Mouse (Mus musculus) spleen, adult 2 months (tissue): ENCODE measurements around the gene Foxn2.

Experiments used
- CTCF ChIP-seq: fragments of 200-500 bp; IDR thresholded peaks from 2 replicates; pipeline ENCODE4 v1.5.1; 2011; ENCODE audit warnings: mild to moderate bottlenecking, inconsistent platforms; ENCODE audit not compliant: insufficient read depth, insufficient read length, insufficient replicate concordance; ENCODE audit errors: extremely low read depth
- POLR2A ChIP-seq: fragments of 200-500 bp; IDR thresholded peaks from 2 replicates; pipeline ENCODE4 v1.6.1; 2011; ENCODE audit warnings: low read depth, low read length, inconsistent platforms

- no peak for TF ChIP-seq POLR2A
- TF ChIP-seq CTCF: no peak
Measured at GRCm38 (mm10) chr17:88527781-88528180, 87.3 kb downstream of the Foxn2 start.
